Mouse (Mus musculus) frontal cortex, postnatal 14 days (tissue): ENCODE data around the gene Ppm1l.

ENCODE experiments used
- DNase-seq, 2 experiments: peaks; one replicate each; pipeline ENCODE4 v3.0.0; 2022; ENCODE audit warnings: low spot score in 2 of 2

The Ppm1l gene

DNA sequence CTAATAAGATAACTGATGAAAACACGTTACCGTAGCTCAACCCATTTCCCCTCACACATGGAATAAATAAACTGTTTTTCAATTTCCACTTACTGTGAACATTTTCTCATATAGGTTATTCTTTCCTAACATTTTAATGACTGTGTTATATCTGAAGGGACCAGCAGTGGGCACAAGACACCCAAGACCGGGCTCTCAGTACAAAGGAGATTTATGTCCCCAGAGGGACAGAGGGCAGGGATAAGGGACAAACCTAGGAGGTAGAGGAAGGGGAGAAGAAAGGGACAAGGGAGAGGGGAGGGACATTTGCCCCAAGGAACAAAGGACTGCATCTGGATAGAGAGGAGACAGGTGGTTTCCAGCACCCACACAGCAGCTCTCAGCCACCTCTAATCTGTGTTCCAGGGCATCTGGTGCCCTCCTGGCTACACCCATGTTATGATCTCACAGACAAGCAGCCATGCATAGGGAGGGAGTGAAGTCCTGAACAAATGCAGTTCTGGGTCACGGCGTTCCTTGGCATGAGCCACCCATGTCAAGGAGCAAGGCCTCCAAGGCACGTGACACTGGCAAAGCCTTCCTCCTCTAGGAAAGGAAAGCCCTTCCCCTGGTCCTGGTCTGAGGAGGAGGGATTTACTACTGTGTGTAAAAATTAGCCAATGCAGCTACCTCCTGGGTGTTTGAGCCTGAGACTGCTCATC is 174.5 kb downstream of the Ppm1l start:
- DNase-seq: no peak

GRCm38 (mm10) chr3:69494233-69495010 is 177.8 kb downstream of the Ppm1l start:
- no peak for DNase-seq

DNA sequence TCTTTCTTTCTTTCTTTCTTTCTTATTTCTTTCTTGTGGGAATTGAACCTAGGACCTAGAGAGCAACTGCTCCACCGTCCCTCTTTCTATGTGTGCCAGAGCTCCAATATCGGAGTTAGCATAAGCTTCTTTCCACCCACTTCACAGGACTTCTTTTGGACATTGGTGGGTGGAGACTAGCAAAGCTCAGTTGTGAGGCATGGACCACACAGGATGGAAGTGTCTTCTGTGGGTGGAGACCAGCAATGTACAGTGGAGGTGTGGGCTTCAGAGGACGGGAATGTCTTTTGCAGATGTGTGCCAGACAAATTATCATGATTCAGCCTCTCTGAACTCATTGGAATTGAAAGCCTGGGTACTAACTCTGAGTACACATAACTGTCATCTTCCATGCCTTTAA is 180.5 kb downstream of the Ppm1l start:
- DNase-seq: no peak

GRCm38 (mm10) chr3:69502009-69502408 is 185.3 kb downstream of the Ppm1l start:
- no peak for DNase-seq

- no peak for DNase-seq
Measured at GRCm38 (mm10) chr3:69502527-69502926, 185.9 kb downstream of the Ppm1l start.

DNA sequence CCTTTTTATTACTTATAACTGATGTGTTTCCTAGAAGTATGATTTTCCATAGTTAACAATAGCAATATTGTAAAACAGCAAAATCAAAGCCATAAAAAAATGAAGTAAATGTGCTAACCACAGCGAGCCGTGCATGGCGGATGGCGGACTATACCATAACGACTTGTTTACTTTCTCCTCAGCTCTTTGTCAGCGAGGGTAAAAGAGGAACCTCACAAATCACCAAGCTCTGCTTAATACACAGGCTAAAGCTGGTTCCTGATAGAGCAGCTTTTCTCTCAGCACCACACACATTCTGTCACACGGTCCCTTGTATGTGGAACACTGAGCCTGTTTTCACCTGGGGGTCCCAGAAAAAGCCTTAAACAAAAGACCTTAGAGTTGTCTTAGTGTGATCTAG is 188.4 kb downstream of the Ppm1l start:
- DNase-seq: no peak

DNA sequence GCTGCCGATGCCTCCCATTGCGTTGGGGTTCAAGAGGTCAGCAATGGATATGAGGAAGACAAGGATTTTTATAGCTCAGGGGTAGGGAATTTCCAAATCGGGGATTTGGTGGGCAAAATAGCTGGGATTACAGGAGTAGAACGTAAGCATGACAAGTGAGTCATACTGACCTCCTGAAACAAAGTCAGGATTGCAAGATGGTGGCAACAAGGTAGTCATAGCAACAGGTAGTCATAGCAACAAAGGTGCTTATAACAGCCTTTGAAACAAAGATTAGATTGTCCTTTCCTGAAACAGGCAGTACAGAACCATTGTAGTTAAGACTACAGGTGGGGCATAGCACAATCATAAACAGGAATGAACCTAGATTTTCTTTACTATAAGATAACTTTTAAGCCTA is 189.7 kb downstream of the Ppm1l start:
- DNase-seq: no peak

DNA sequence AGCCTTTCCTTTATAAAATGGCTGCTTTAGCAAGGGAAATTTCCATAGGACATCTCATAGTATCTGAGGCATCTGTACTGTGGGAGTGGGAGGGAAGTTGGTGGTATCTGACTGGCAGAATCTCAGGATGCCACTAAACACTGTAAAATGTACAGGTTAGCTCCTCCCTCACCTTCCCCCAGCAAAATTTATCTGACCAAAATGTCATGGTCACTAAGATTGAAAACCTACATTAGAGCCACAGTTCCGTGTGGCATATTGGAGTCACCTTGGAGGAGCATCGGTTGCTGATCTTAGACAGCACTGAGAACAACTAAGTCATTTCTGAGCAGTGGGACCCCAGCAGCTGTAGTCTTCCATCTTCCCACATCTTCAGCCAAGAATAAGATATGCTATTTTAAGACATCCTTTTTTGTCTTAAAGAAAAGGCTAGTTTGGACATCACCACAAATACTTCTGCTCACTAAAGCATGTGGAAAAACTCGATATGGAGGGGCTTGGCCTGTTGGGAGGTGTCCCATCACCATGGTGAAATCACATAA is 192.8 kb downstream of the Ppm1l start:
- DNase-seq: no peak

DNA sequence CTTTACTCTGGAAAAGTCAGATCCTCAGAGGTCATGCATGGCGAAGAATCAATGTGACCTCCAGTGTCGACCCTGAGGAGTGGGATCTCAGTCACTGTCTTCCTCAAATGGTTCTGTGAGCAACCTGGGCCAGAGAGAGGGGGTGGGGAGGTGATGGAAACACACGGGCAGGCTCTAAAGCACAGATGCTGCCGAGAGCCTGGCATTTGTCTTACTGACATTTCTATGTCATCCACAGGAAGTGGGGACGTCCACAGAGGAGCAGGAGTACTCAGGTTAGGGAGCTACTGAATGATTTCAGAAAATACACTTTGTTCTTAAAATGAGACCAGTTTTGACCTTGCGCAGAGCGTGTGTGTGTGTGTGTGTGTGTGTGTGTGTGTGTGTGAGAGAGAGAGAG is 195.2 kb downstream of the Ppm1l start:
- no peak for DNase-seq

DNA sequence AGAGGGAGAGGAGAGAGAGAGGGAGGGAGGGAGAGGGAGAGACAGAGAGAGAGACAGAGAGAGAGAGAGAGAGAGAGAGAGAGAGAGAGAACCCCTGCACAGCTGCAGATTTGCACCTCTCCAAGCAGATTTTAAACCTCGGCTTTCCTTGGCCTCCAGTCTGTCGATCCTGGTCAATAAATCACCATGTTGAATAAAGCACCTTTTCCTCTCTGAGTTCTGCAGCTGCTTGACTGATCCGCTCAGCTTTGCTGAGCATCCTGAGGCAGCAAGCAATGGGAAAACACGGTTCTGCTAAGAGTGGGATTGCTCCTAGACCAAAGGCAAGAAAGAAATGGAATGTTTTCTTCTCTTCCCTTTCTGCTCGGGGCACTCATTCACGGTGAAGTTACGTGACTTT is 195.7 kb downstream of the Ppm1l start:
- no peak for DNase-seq

- no peak for DNase-seq
Measured at GRCm38 (mm10) chr3:69515730-69516350, 199.2 kb downstream of the Ppm1l start.

DNA sequence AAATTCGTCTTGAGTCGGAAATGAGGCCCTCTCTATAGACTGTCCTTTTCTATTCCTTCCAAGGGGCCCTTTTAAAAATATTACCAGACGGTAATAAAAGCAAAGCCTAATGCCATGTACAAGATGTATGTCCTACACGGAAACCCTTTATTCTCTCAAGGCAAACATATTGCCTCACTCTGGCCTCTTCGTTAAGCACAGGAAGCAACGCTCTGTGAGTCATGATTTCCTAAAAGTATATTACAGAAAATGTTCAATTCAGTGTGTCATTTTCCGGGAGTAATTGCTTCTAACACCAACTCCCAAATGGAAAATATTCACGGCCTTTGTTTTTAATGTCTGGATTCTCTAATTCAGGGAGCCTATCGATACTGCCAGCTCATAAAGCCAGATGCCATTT is 202.5 kb downstream of the Ppm1l start:
- no peak for DNase-seq

DNA sequence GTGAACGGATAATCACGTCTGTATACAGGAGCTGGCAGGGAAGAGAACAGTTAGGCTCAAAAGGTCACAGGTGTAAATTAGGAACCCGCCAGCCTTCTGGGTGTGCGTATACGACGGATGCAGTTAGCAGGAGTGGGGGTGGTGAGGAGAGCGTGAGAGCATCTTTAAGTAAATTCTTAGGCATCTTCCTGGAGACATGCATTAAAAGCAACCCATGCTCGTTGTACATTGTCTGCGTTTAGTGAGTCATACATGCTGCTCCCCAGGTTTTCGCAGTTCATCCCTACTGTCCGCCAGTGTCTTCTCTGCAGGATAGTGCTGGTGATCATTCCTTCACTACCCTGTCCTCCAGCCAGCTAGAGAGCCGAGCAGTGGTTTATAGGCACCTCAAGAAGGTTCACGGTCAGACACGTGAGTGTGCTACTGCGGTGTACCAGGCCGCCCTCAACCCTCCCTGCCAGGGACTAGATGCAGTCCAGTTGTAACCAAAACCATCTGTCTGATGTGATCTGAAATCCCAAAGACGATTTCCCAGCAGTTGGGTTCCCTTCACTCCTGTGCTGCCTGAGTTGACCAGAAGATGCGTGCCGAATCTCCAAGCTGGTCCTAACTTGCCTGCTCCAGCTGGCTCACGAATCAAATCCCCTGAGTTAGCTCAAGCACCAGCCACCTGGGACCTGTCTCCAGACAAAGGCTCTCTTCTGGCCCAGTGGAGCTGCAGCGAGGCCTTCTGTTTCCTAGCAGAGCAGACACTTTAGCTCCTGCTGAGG is 203.3 kb downstream of the Ppm1l start:
- DNase-seq: no peak

GRCm38 (mm10) chr3:69522270-69522669 is 205.6 kb downstream of the Ppm1l start:
- DNase-seq: no peak

- DNase-seq: no peak
Measured at GRCm38 (mm10) chr3:69524356-69525071, 207.9 kb downstream of the Ppm1l start.

GRCm38 (mm10) chr3:69525072-69525529 is 208.4 kb downstream of the Ppm1l start:
- DNase-seq: no peak

GRCm38 (mm10) chr3:69527384-69527783 is 210.7 kb downstream of the Ppm1l start:
- DNase-seq: no peak

DNA sequence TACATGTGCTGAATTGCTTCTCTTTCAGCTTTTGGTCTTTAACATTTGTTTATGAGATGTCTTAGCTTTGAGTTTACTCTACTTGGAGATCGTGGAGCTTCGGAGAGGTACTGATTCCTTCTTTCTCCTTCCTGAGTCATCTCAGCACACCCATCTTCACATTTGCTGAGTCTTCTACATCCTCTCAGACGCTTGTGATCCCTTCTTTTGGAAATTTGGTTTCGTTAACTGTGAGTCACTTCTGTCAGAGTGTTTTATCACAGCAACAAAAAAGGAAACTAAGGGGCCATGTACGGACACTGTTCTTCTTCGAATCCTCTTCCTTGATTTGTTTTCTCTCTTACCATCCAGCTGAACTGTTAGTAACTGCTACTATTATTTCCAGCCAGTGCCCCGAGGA is 212.9 kb downstream of the Ppm1l start:
- no peak for DNase-seq

- no peak for DNase-seq
Measured at GRCm38 (mm10) chr3:69531511-69531910, 214.8 kb downstream of the Ppm1l start.

GRCm38 (mm10) chr3:69532687-69533086 is 216.0 kb downstream of the Ppm1l start:
- no peak for DNase-seq

- no peak for DNase-seq
Measured at GRCm38 (mm10) chr3:69535486-69535885, 218.8 kb downstream of the Ppm1l start.
